Mouse (Mus musculus) C2C12 (cell line): ENCODE measurements around the gene Prkar1a.

Experiments
- CEBPB ChIP-seq: IDR thresholded peaks from one replicate; pipeline ENCODE4 v1.6.1; 2011; ENCODE audit warnings: low read depth, mild to moderate bottlenecking, control low read depth, moderate library complexity
- CTCF ChIP-seq: IDR thresholded peaks from one replicate; pipeline ENCODE4 v1.5.1; 2011; ENCODE audit not compliant: control insufficient read depth, insufficient read depth, insufficient read length
- FOSL1 ChIP-seq: IDR thresholded peaks from one replicate; pipeline ENCODE4 v1.8.0; 2011; ENCODE audit warnings: mild to moderate bottlenecking, low read length; ENCODE audit not compliant: poor library complexity, insufficient read depth, severe bottlenecking
- MAX ChIP-seq: IDR thresholded peaks from one replicate; pipeline ENCODE4 v1.6.1; 2011; ENCODE audit warnings: mild to moderate bottlenecking, control low read depth
- MYOG ChIP-seq: IDR thresholded peaks from one replicate; pipeline ENCODE4 v1.6.1; 2011; ENCODE audit not compliant: control insufficient read depth, insufficient read length; ENCODE audit errors: extremely low read depth
- USF1 ChIP-seq: IDR thresholded peaks from one replicate; pipeline ENCODE4 v1.6.1; 2011; ENCODE audit warnings: low read depth, mild to moderate bottlenecking, control low read depth, moderate library complexity

GRCm38 (mm10) chr11:109656232-109656631, 7.0 kb downstream of the Prkar1a start:
- TF ChIP-seq FOSL1 (no peak), MYOG (no peak), CTCF (no peak), MAX (no peak), CEBPB (no peak), USF1 (no peak)
